Mouse (Mus musculus) MEL (cell line): ENCODE results near the gene Jup. TPM values are rescaled to one million over a fixed set of nuclear protein-coding genes. Genes with fewer than 3 reads are reported as not detected.

Experiments used
- DNase-seq: peaks from one replicate; pipeline ENCODE4 v3.0.0; 2011; ENCODE audit warnings: low read depth, low spot score
- H3K27ac ChIP-seq: 2 replicates; pipeline ENCODE4 v1.5.1; 2012; ENCODE audit warnings: low read depth, mild to moderate bottlenecking, control low read depth, low read length, moderate library complexity; ENCODE audit not compliant: control insufficient read depth
- H3K27me3 ChIP-seq, 2 experiments: fragments of 150-350 bp in 1 of 2; sonication (generic) in 1 of 2; 2 replicates each; pipeline ENCODE4 v1.6.1; 2012; ENCODE audit warnings: low read length in 2 of 2, mild to moderate bottlenecking in 2 of 2, improper control_type of control experiment in 1 of 2, moderate library complexity in 1 of 2; ENCODE audit not compliant: insufficient read depth in 2 of 2, control insufficient read depth in 1 of 2
- H3K36me3 ChIP-seq, 2 experiments: 2 replicates each; pipeline ENCODE4 v1.6.1; 2012 to 2014; ENCODE audit warnings: low read length in 2 of 2, improper control_type of control experiment in 1 of 2, inconsistent platforms in 1 of 2, mild to moderate bottlenecking in 1 of 2; ENCODE audit not compliant: insufficient read depth in 2 of 2, control insufficient read depth in 1 of 2
- H3K4me1 ChIP-seq, 2 experiments: fragments of 150-350 bp in 1 of 2; sonication (generic) in 1 of 2; 2 replicates each; pipeline ENCODE4 v1.6.1; 2012; ENCODE audit warnings: low read length in 2 of 2, improper control_type of control experiment in 1 of 2, mild to moderate bottlenecking in 1 of 2; ENCODE audit not compliant: insufficient read depth in 2 of 2, control insufficient read depth in 1 of 2
- H3K4me3 ChIP-seq, 2 experiments: fragments of 150-350 bp in 1 of 2; sonication (generic) in 1 of 2; 2 replicates each; pipeline ENCODE4 v1.5.1; 2012; ENCODE audit warnings: low read depth in 2 of 2, low read length in 2 of 2, mild to moderate bottlenecking in 2 of 2, moderate library complexity in 2 of 2, control low read depth in 1 of 2, improper control_type of control experiment in 1 of 2; ENCODE audit not compliant: control insufficient read depth in 1 of 2, insufficient read depth in 1 of 2
- H3K79me2 ChIP-seq: 2 replicates; pipeline ENCODE4 v1.6.1; 2012; ENCODE audit warnings: mild to moderate bottlenecking, low read length, moderate library complexity; ENCODE audit not compliant: control insufficient read depth, poor library complexity, insufficient read depth
- H3K9ac ChIP-seq: 2 replicates; pipeline ENCODE4 v1.6.1; 2012; ENCODE audit warnings: low read depth, mild to moderate bottlenecking, control low read depth, low read length, moderate library complexity; ENCODE audit not compliant: control insufficient read depth, poor library complexity, severe bottlenecking
- H3K9me3 ChIP-seq: fragments of 150-350 bp; sonication (generic); replicated peaks from 2 replicates; pipeline ENCODE4 v1.6.1; 2012; ENCODE audit warnings: mild to moderate bottlenecking, low read length, improper control_type of control experiment, moderate library complexity; ENCODE audit not compliant: insufficient read depth
- BHLHE40 ChIP-seq: IDR thresholded peaks from 2 replicates; pipeline ENCODE4 v1.6.1; 2012; ENCODE audit warnings: low read depth, mild to moderate bottlenecking, inconsistent platforms, low read length, improper control_type of control experiment, borderline replicate concordance
- CTCF ChIP-seq, 3 experiments: IDR thresholded peaks in 2 of 3; conservative IDR thresholded peaks in 1 of 3; 2 replicates each; pipeline ENCODE4 v1.5.1; 2011 to 2012; ENCODE audit warnings: low read length in 3 of 3, low read depth in 2 of 3, mild to moderate bottlenecking in 2 of 3, improper control_type of control experiment in 1 of 3, inconsistent platforms in 1 of 3, mixed read lengths in 1 of 3, moderate library complexity in 1 of 3; ENCODE audit not compliant: control insufficient read depth in 1 of 3, insufficient read depth in 1 of 3, poor library complexity in 1 of 3, severe bottlenecking in 1 of 3
- E2F4 ChIP-seq: IDR thresholded peaks from 2 replicates; pipeline ENCODE4 v1.6.1; 2011; ENCODE audit warnings: low read depth, low read length, improper control_type of control experiment, borderline replicate concordance
- ELF1 ChIP-seq: IDR thresholded peaks from 2 replicates; pipeline ENCODE4 v1.6.1; 2014; ENCODE audit warnings: low read depth, mild to moderate bottlenecking, inconsistent platforms, low read length, improper control_type of control experiment, moderate library complexity
- GABPA ChIP-seq: IDR thresholded peaks from 2 replicates; pipeline ENCODE4 v1.6.1; 2012; ENCODE audit warnings: low read depth, mild to moderate bottlenecking, inconsistent platforms, low read length, improper control_type of control experiment, moderate library complexity
- JUND ChIP-seq: IDR thresholded peaks from 2 replicates; pipeline ENCODE4 v1.6.1; 2011; ENCODE audit warnings: low read depth, mild to moderate bottlenecking, improper control_type of control experiment, low read length
- MAZ ChIP-seq: IDR thresholded peaks from 2 replicates; pipeline ENCODE4 v1.6.1; 2012; ENCODE audit warnings: low read depth, mild to moderate bottlenecking, inconsistent platforms, low read length, improper control_type of control experiment
- MEF2A ChIP-seq: IDR thresholded peaks from 2 replicates; pipeline ENCODE4 v1.6.1; 2014; ENCODE audit warnings: low read depth, mild to moderate bottlenecking, inconsistent platforms, low read length, improper control_type of control experiment; ENCODE audit not compliant: poor library complexity, insufficient replicate concordance, severe bottlenecking; ENCODE audit errors: extremely low read depth
- POLR2AphosphoS2 ChIP-seq: IDR thresholded peaks from 2 replicates; pipeline ENCODE4 v1.6.1; 2011; ENCODE audit warnings: low read length, improper control_type of control experiment
- RAD21 ChIP-seq: IDR thresholded peaks from 2 replicates; pipeline ENCODE4 v1.6.1; 2011; ENCODE audit warnings: mild to moderate bottlenecking, low read depth, low read length, improper control_type of control experiment
- RCOR1 ChIP-seq: IDR thresholded peaks from 2 replicates; pipeline ENCODE4 v1.6.1; 2012; ENCODE audit warnings: low read depth, mild to moderate bottlenecking, inconsistent platforms, low read length, improper control_type of control experiment
- SIN3A ChIP-seq: IDR thresholded peaks from 2 replicates; pipeline ENCODE4 v1.6.1; 2012; ENCODE audit warnings: low read length, improper control_type of control experiment, inconsistent platforms
- SMC3 ChIP-seq: IDR thresholded peaks from 2 replicates; pipeline ENCODE4 v1.6.1; 2011; ENCODE audit warnings: low read depth, low read length, improper control_type of control experiment
- TAL1 ChIP-seq: IDR thresholded peaks from 2 replicates; pipeline ENCODE4 v1.6.1; 2012; ENCODE audit warnings: mild to moderate bottlenecking, inconsistent platforms, low read length, moderate library complexity, mixed read lengths
- TBP ChIP-seq: IDR thresholded peaks from 2 replicates; pipeline ENCODE4 v1.8.0; 2011; ENCODE audit warnings: low read depth, low read length, improper control_type of control experiment
- TCF12 ChIP-seq: IDR thresholded peaks from 2 replicates; pipeline ENCODE4 v1.6.1; 2014; ENCODE audit warnings: low read depth, mild to moderate bottlenecking, inconsistent platforms, low read length, improper control_type of control experiment, moderate library complexity
- UBTF ChIP-seq: IDR thresholded peaks from 2 replicates; pipeline ENCODE4 v1.6.1; 2012; ENCODE audit warnings: low read depth, mild to moderate bottlenecking, inconsistent platforms, low read length, improper control_type of control experiment, moderate library complexity, borderline replicate concordance; ENCODE audit not compliant: insufficient read depth
- ZKSCAN1 ChIP-seq: IDR thresholded peaks from 2 replicates; pipeline ENCODE4 v1.6.1; 2012; ENCODE audit warnings: low read depth, mild to moderate bottlenecking, inconsistent platforms, low read length, improper control_type of control experiment, moderate library complexity
- ZMIZ1 ChIP-seq: IDR thresholded peaks from 2 replicates; pipeline ENCODE4 v1.6.1; 2012; ENCODE audit warnings: low read depth, mild to moderate bottlenecking, inconsistent platforms, low read length, improper control_type of control experiment, moderate library complexity
- polyA plus RNA-seq, 2 experiments: library from polyadenylated mRNA; stranded (reverse) in 1 of 2; unstranded in 1 of 2; fragments of >175 nt in 1 of 2; fragments of >200 nt in 1 of 2; gene quantifications; 2 replicates each; pipeline versions ENCODE4 v1.2.1 to v1.2.4; 2012; ENCODE audit warnings: low replicate concordance in 2 of 2, low read depth in 1 of 2; ENCODE audit not compliant: insufficient read length in 2 of 2, insufficient read depth in 1 of 2, missing spikeins in 1 of 2
- total RNA-seq: library from RNA; depleted of rRNA; stranded (reverse); fragments of 300-350 nt; gene quantifications from 2 replicates; pipeline ENCODE4 v1.2.3, GENCODE M21; 2012

The Jup gene
- total and polyA plus RNA-seq, 3 experiments: 1.0 to 8.5 TPM; not detected in 1

GRCm38 (mm10) chr11:100408076-100408834 lies 10.7 kb upstream of the Jup start (continued):
- TF ChIP-seq JUND (no peak), RAD21 (peak; percentile 82), ZKSCAN1 (no peak), UBTF (no peak), GABPA (0 out of 2 replicates have a peak, but pooled peaks have one; percentile 32), E2F4 (no peak), ELF1 (no peak), CTCF (IDR thresholded peaks at IDR 0.05 in 2 of 3, conservative IDR thresholded peaks at IDR 0.05 in 1 of 3; ENCODE audit: control insufficient read depth in 1 of 3, insufficient read depth in 1 of 3, low read depth in 2 of 3, low read length in 3 of 3, poor library complexity in 1 of 3, severe bottlenecking in 1 of 3) (peak; percentile 68 to 96 (median 86)), POLR2AphosphoS2 (no peak), SMC3 (peak; percentile 99), BHLHE40 (no peak), MEF2A (no peak), TAL1 (no peak), TCF12 (no peak), ZMIZ1 (no peak), SIN3A (no peak)

GRCm38 (mm10) chr11:100406995-100407705 lies 9.6 kb upstream of the Jup start:
- Histone ChIP-seq H3K27ac (no peak overlapping the region), H3K27me3 (no peaks in the 10 kb centered on the region; a peak in 1 of 4 replicates)
- no peak for TF ChIP-seq GABPA
- TF ChIP-seq MEF2A: no peak
- TF ChIP-seq TBP: no peak
- no peak for TF ChIP-seq E2F4
- no peak for TF ChIP-seq RCOR1
- no peak for TF ChIP-seq MAZ

More at GRCm38 (mm10) chr11:100406995-100407705, 9.6 kb upstream of the Jup start:
- H3K36me3 ChIP-seq: peaks cover 0 to 4% of the 10 kb centered on the region in 2 experiments; a peak in 1 of 4 replicates
- H3K4me3 ChIP-seq: no peak overlapping the region
- H3K9ac ChIP-seq: no peak overlapping the region
- peaks cover 4 to 10% of the 10 kb centered on the region in 2 experiments; a peak in 3 of 4 replicates for H3K4me1 ChIP-seq
- DNase-seq: no peak
- no peaks in the 10 kb centered on the region for H3K9me3 ChIP-seq
- no peaks in the 10 kb centered on the region for H3K79me2 ChIP-seq
